Mouse (Mus musculus) CH12.LX (cell line): ENCODE measurements at regions not wholly inside any gene's neighbourhood (a gene's known extent, or its start where the extent isn't known, plus 50 kb on each side); places are given as distances from the start of the nearest gene placed in this dataset.

Source experiments
- DNase-seq: peaks from one replicate; pipeline ENCODE4 v3.0.0-alpha.2; 2013; ENCODE audit errors: extremely low read depth
- H3K27ac ChIP-seq: 2 replicates; pipeline ENCODE4 v1.5.1; 2012; ENCODE audit warnings: low read depth, mild to moderate bottlenecking, control low read depth, moderate library complexity; ENCODE audit not compliant: insufficient read depth
- H3K27me3 ChIP-seq: replicated peaks from 2 replicates; pipeline ENCODE3; 2012; ENCODE audit warnings: inconsistent platforms
- H3K36me3 ChIP-seq, 2 experiments: replicated peaks in 1 of 2; 2 replicates each; pipeline versions ENCODE3 to v1.6.1; 2012; ENCODE audit warnings: inconsistent platforms in 1 of 2, low read length in 1 of 2, mild to moderate bottlenecking in 1 of 2, mixed read lengths in 1 of 2, moderate library complexity in 1 of 2; ENCODE audit not compliant: control insufficient read depth in 1 of 2, insufficient read depth in 1 of 2
- H3K4me1 ChIP-seq, 2 experiments: 2 replicates each; pipeline ENCODE4 v1.6.1; 2012; ENCODE audit warnings: inconsistent platforms in 1 of 2, moderate library complexity in 1 of 2; ENCODE audit not compliant: insufficient read depth in 2 of 2, control insufficient read depth in 1 of 2
- H3K4me2 ChIP-seq: 2 replicates; pipeline ENCODE4 v1.6.1; 2012; ENCODE audit warnings: low read depth, mild to moderate bottlenecking, control low read depth; ENCODE audit not compliant: poor library complexity, insufficient read depth, severe bottlenecking
- H3K4me3 ChIP-seq, 3 experiments: fragments of 150-350 bp in 1 of 3; sonication (generic) in 1 of 3; replicated peaks in 1 of 3; 2 replicates each; pipeline versions ENCODE3 to v1.5.1; 2011 to 2012; ENCODE audit warnings: low read depth in 2 of 3, low read length in 2 of 3, mild to moderate bottlenecking in 2 of 3, moderate library complexity in 2 of 3, control low read depth in 1 of 3, improper control_type of control experiment in 1 of 3, inconsistent platforms in 1 of 3, mixed read lengths in 1 of 3; ENCODE audit not compliant: poor library complexity in 1 of 3
- H3K79me2 ChIP-seq: replicated peaks from 2 replicates; pipeline ENCODE4 v1.6.1; 2012; ENCODE audit warnings: mild to moderate bottlenecking, moderate library complexity; ENCODE audit not compliant: control insufficient read depth, poor library complexity, insufficient read depth, severe bottlenecking; ENCODE audit errors: extremely low read depth
- H3K9ac ChIP-seq: 2 replicates; pipeline ENCODE4 v1.6.1; 2012; ENCODE audit warnings: low read depth, mild to moderate bottlenecking, control low read depth, moderate library complexity; ENCODE audit not compliant: insufficient read depth
- H3K9me3 ChIP-seq: replicated peaks from 2 replicates; pipeline ENCODE3; 2012; ENCODE audit warnings: low read length, inconsistent platforms, mixed read lengths
- BHLHE40 ChIP-seq: IDR thresholded peaks from 2 replicates; pipeline ENCODE4 v1.6.1; 2011; ENCODE audit warnings: mild to moderate bottlenecking, low read depth, low read length, improper control_type of control experiment
- E2F4 ChIP-seq: IDR thresholded peaks from 2 replicates; pipeline ENCODE4 v1.6.1; 2011; ENCODE audit warnings: low read depth, low read length, improper control_type of control experiment; ENCODE audit not compliant: insufficient replicate concordance
- ELF1 ChIP-seq: IDR thresholded peaks from 2 replicates; pipeline ENCODE4 v1.6.1; 2014; ENCODE audit warnings: low read depth, mild to moderate bottlenecking, inconsistent platforms, low read length, improper control_type of control experiment
- GABPA ChIP-seq: IDR thresholded peaks from 2 replicates; pipeline ENCODE4 v1.6.1; 2012; ENCODE audit warnings: low read depth, low read length, improper control_type of control experiment, inconsistent platforms; ENCODE audit not compliant: insufficient replicate concordance
- HCFC1 ChIP-seq: IDR thresholded peaks from 2 replicates; pipeline ENCODE4 v1.6.1; 2012; ENCODE audit warnings: low read depth, mild to moderate bottlenecking, inconsistent platforms, low read length, improper control_type of control experiment
- IRF4 ChIP-seq: IDR thresholded peaks from 2 replicates; pipeline ENCODE4 v1.6.1; 2014; ENCODE audit warnings: low read depth, mild to moderate bottlenecking, inconsistent platforms, low read length, improper control_type of control experiment
- JUN ChIP-seq: IDR thresholded peaks from 2 replicates; pipeline ENCODE4 v1.6.1; 2011; ENCODE audit warnings: low read depth, mild to moderate bottlenecking, low read length, improper control_type of control experiment, moderate library complexity; ENCODE audit not compliant: insufficient read depth
- JUND ChIP-seq: conservative IDR thresholded peaks from 2 replicates; pipeline ENCODE4 v1.6.1; 2011; ENCODE audit warnings: low read depth, low read length, improper control_type of control experiment
- MAZ ChIP-seq: IDR thresholded peaks from 2 replicates; pipeline ENCODE4 v1.6.1; 2012; ENCODE audit warnings: low read depth, mild to moderate bottlenecking, inconsistent platforms, low read length, improper control_type of control experiment, moderate library complexity
- NELFE ChIP-seq: IDR thresholded peaks from 2 replicates; pipeline ENCODE4 v1.6.1; 2011; ENCODE audit warnings: low read depth, low read length, improper control_type of control experiment
- NRF1 ChIP-seq: IDR thresholded peaks from 2 replicates; pipeline ENCODE4 v1.6.1; 2014; ENCODE audit warnings: low read depth, mild to moderate bottlenecking, inconsistent platforms, low read length, improper control_type of control experiment, moderate library complexity
- PAX5 ChIP-seq: IDR thresholded peaks from 2 replicates; pipeline ENCODE4 v1.6.1; 2012; ENCODE audit warnings: low read length, inconsistent platforms, mixed read lengths
- SIN3A ChIP-seq: IDR thresholded peaks from 2 replicates; pipeline ENCODE4 v1.6.1; 2012; ENCODE audit warnings: low read length, improper control_type of control experiment, inconsistent platforms
- SMC3 ChIP-seq: IDR thresholded peaks from 2 replicates; pipeline ENCODE4 v1.6.1; 2011; ENCODE audit warnings: low read depth, low read length, improper control_type of control experiment
- TBP ChIP-seq: conservative IDR thresholded peaks from 2 replicates; pipeline ENCODE4 v1.6.1; 2011; ENCODE audit warnings: low read depth, low read length, improper control_type of control experiment
- TCF12 ChIP-seq: IDR thresholded peaks from 2 replicates; pipeline ENCODE4 v1.6.1; 2014; ENCODE audit warnings: low read depth, mild to moderate bottlenecking, inconsistent platforms, low read length, improper control_type of control experiment
- ZC3H11A ChIP-seq: IDR thresholded peaks from 2 replicates; pipeline ENCODE4 v1.6.1; 2012; ENCODE audit warnings: low read depth, mild to moderate bottlenecking, inconsistent platforms, low read length, improper control_type of control experiment
- dilution Hi-C: fragments of 300-500 bp; cut with MboI; formaldehyde crosslinking; loops from 2 replicates; pipeline ENCODE4 v1.14.3; 2020; ENCODE audit warnings: low sequenced_read_pairs; ENCODE audit not compliant: extremely low pct_unique_long_range_greater_than_20kb, extremely low pct_ligation_motif_present
- in situ Hi-C: fragments of 300-500 bp; cut with MboI; formaldehyde crosslinking; loops from 3 replicates; pipeline ENCODE4 v1.14.3; 2019; ENCODE audit warnings: low sequenced_read_pairs, low pct_ligation_motif_present, low pct_unique_long_range_greater_than_20kb, mixed read lengths

DNA sequence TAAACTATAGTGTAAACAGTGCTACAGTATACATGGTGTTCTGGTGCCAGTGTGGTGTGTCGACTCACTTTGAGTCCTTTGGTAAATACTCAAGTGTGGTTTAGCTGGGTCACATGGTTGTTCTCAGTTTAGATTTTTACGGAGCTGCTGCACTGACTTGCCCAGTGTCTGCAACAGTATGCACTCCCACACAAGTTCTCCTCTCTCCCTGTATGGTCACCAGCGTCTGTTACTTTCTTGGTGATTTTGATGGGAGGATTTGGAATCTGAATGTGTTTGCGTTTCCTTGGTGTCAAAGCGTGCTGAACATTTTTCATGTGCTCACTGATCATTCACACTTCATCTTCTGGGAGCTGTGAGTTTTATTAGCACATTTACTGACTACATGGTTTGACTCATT, 298.3 kb upstream of the BB014433 start:
- Histone ChIP-seq H3K4me1 (no peaks in the 10 kb centered on the region), H3K27ac (no peak overlapping the region), H3K27me3 (no peaks in the 10 kb centered on the region), H3K36me3 (no peaks in the 10 kb centered on the region), H3K9me3 (peaks cover 78% of the 10 kb centered on the region), H3K4me2 (no peak overlapping the region), H3K9ac (no peak overlapping the region), H3K4me3 (no peak overlapping the region), H3K79me2 (no peaks in the 10 kb centered on the region)
- TF ChIP-seq NELFE: no peak
- in situ Hi-C loops (no loop called here), dilution Hi-C loops (no loop called here)
- DNase-seq: no peak

DNA sequence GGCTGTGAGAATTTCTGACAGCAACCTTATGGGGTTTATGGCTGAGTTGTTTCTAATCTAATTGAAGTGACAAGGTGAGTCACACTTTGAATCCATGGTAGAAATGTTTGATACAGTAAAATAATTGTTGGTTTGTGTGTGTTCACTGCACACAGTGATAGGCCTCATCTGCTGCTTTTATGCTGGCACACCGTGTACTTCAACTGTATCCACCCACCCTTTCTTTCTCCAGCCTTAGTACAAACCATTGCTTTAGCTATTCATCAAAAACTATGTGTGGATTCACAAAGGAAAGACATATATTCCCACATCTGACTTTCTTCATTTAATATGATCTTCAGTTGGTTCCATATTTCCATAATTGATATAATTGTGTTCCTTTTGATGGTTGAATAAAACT, 297.7 kb upstream of the BB014433 start:
- Histone ChIP-seq H3K4me1 (no peaks in the 10 kb centered on the region), H3K4me2 (no peak overlapping the region), H3K27me3 (no peaks in the 10 kb centered on the region), H3K36me3 (no peaks in the 10 kb centered on the region), H3K9me3 (peaks cover 83% of the 10 kb centered on the region), H3K4me3 (no peak overlapping the region), H3K27ac (no peak overlapping the region), H3K79me2 (no peaks in the 10 kb centered on the region), H3K9ac (no peak overlapping the region)
- in situ Hi-C loops (no loop called here), dilution Hi-C loops (no loop called here)
- no peak for TF ChIP-seq IRF4
- TF ChIP-seq JUN: no peak
- TF ChIP-seq ELF1: no peak
- no peak for TF ChIP-seq NRF1
- no peak for TF ChIP-seq MAZ
- TF ChIP-seq BHLHE40: no peak
- TF ChIP-seq TBP: no peak
- TF ChIP-seq TCF12: no peak
- no peak for TF ChIP-seq GABPA
- TF ChIP-seq E2F4: no peak
- TF ChIP-seq PAX5: no peak
- no peak for DNase-seq

- TF ChIP-seq JUND (no peak), TBP (no peak), ZC3H11A (no peak), SMC3 (no peak), MAZ (no peak), NRF1 (no peak), HCFC1 (no peak), SIN3A (no peak)
- Histone ChIP-seq H3K27me3 (no peaks in the 10 kb centered on the region), H3K4me3 (no peak overlapping the region), H3K9me3 (peaks cover 65% of the 10 kb centered on the region), H3K4me2 (no peak overlapping the region), H3K36me3 (no peaks in the 10 kb centered on the region), H3K4me1 (no peaks in the 10 kb centered on the region), H3K9ac (no peak overlapping the region), H3K79me2 (no peaks in the 10 kb centered on the region), H3K27ac (no peak overlapping the region)
- no peak for DNase-seq
- dilution Hi-C loops (no loop called here), in situ Hi-C loops (no loop called here)
These were observed 288.7 kb upstream of the BB014433 start for GRCm38 (mm10) chr8:15334532-15334931.
